Mouse (Mus musculus) forebrain, postnatal 0 days (tissue): Measurements from ENCODE around the gene Cadps. TPM values are rescaled to one million over a fixed set of nuclear protein-coding genes. Genes with fewer than 3 reads are reported as not detected.

Experiments
- ATAC-seq: fragments of 200-750 bp; cut with Nextera tagmentation; 2 replicates; pipeline ENCODE4 v1.8.0; 2017; ENCODE audit warnings: mild to moderate bottlenecking, moderate library complexity
- DNase-seq: peaks from one replicate; pipeline ENCODE4 v3.0.0-alpha.2; 2015
- H3K27ac ChIP-seq: fragments of 300-500 bp; sonication (generic); 2 replicates; pipeline ENCODE4 v1.5.1; 2014; ENCODE audit warnings: low read depth, mild to moderate bottlenecking, antibody characterized with exemption, low read length, moderate library complexity, mixed read lengths
- H3K27me3 ChIP-seq: fragments of 300-500 bp; sonication (generic); 2 replicates; pipeline ENCODE4 v1.6.1; 2014; ENCODE audit warnings: mild to moderate bottlenecking, low read length, mixed read lengths; ENCODE audit not compliant: insufficient read depth
- H3K36me3 ChIP-seq: fragments of 300-500 bp; sonication (generic); 2 replicates; pipeline ENCODE4 v1.6.1; 2014; ENCODE audit warnings: mild to moderate bottlenecking, moderate library complexity; ENCODE audit not compliant: insufficient read depth
- H3K4me1 ChIP-seq: fragments of 300-500 bp; sonication (generic); 2 replicates; pipeline ENCODE4 v1.6.1; 2014; ENCODE audit warnings: antibody characterized with exemption; ENCODE audit not compliant: insufficient read depth
- H3K4me2 ChIP-seq: fragments of 300-500 bp; sonication (generic); 2 replicates; pipeline ENCODE4 v1.6.1; 2014; ENCODE audit warnings: low read depth, mild to moderate bottlenecking, moderate library complexity
- H3K4me3 ChIP-seq: fragments of 300-500 bp; sonication (generic); 2 replicates; pipeline ENCODE4 v1.5.1; 2014; ENCODE audit warnings: low read depth, low read length, mixed read lengths
- H3K9ac ChIP-seq: fragments of 300-500 bp; sonication (generic); 2 replicates; pipeline ENCODE4 v1.6.1; 2014; ENCODE audit warnings: mild to moderate bottlenecking
- H3K9me3 ChIP-seq: fragments of 300-500 bp; sonication (generic); 2 replicates; pipeline ENCODE4 v1.6.1; 2016; ENCODE audit warnings: low read length
- CTCF ChIP-seq: sonication (generic); IDR thresholded peaks from 2 replicates; pipeline ENCODE4 v1.5.1; 2016; ENCODE audit warnings: antibody characterized with exemption, control low read depth, low read depth
- WGBS: fragments of 180-500 bp; shearing (Covaris S2); extraction: QIAGEN DNeasy Blood & Tissue Kit; methylation state at CpG from one replicate; pipeline ENCODE4 v1.1.7; 2014; 5-methylcytosine and 5-hydroxymethylcytosine counted together
- polyA plus RNA-seq: library from polyadenylated mRNA; unstranded; fragments of >200 nt; fragmentation: Nextera tagmentation; extraction: Ambion mirVana; gene quantifications from 2 replicates; pipeline ENCODE4 v1.2.1, GENCODE M21; 2015
- total RNA-seq: library from RNA; depleted of rRNA; stranded (reverse); fragments of >200 nt; gene quantifications from 2 replicates; pipeline ENCODE4 v1.2.3, GENCODE M21; 2014

Cadps gene
- total and polyA plus RNA-seq, 2 experiments from 2014 or later, result 27.2 to 164 TPM

DNA sequence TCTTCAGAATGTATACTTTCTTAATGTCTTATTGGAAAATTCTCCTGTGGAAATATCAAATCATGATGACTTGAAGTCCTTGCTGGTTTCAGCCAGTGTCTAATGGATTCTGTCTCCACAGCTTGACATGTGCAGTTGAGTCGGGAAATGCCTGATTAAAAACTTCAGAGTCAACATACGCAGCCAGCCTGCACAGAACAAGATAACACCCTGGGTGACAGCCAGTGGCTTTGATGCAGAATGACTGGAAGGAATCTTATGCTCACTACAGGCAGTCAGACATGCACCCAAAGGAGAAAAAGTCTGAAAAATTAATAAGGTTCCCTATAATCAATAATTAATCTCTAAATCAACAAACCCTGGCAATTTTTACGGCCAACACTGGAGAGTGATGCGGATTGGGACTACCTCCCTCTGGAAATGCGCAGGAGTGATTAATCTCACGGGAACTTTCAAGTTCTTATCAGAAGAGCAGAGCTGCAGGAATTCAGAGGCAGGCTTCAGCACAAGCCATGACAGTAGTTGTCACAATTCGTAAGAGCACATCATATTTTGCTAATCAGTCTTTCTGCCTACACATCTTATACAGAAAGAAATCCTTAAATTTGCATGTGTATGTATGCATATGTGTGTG is 185.6 kb downstream of the Cadps start:
- no peak for DNase-seq
- no peak overlapping the region for H3K4me3 ChIP-seq
- ATAC-seq, result peak; percentile 55; the same call in 1 of the 2 replicates
- H3K9ac ChIP-seq, result no peak overlapping the region
- no peaks in the 10 kb centered on the region for H3K36me3 ChIP-seq
- H3K4me1 ChIP-seq, result no peaks in the 10 kb centered on the region
- no peak overlapping the region for H3K4me2 ChIP-seq
- no peak overlapping the region for H3K27ac ChIP-seq
- no peak for TF ChIP-seq CTCF
- WGBS, result 75% methylated on average over 7 of the region's 7 CpGs
- no peaks in the 10 kb centered on the region for H3K27me3 ChIP-seq
- no peaks in the 10 kb centered on the region for H3K9me3 ChIP-seq

DNA sequence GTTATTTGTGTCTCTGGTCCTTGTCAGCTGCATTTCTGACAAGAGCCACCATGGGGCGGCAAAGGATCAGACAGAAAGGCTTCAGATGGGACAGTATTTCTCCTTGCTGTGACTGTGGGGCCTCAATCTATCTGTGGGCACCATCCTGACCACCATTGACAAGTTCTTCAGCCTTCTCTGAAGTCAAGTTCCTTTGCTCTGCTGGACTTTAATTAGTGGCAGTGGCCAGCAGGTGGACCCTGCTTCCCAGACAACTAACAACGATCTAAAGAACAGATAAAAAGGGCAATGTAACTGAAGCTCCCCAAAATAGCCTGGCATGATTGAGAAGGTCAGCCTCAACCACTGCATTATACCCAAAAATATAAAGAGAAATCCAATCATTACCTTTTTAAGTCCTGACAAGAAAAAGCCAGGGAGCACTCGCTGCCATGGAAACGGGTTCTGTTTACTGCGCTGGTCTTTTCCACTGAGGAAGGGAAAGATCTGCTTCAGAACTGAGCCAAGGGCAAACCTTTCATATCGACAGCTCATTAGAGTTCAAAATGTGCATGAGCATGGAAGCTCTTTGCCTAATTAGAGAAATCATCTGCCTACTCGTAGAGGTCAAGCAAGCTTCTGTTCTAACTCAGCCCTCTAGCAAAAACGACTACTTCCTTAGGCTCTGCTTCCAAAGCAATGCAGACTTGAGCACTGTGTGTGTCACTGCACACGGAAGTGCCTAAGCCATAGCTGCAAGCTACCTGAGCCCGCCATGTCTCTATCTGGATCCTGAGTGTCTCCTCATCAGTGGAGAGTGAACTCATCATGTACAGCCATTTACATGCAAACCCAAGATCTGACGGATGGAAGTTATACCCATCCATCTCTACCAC is 198.4 kb downstream of the Cadps start:
- H3K27ac ChIP-seq, result no peak overlapping the region
- TF ChIP-seq CTCF, result peak; percentile 66
- no peaks in the 10 kb centered on the region for H3K36me3 ChIP-seq
- no peak overlapping the region for H3K4me3 ChIP-seq
- DNase-seq (peak; percentile 55), ATAC-seq (peak; percentile 59)
- H3K27me3 ChIP-seq, result no peaks in the 10 kb centered on the region
- no peak overlapping the region for H3K9ac ChIP-seq
- no peaks in the 10 kb centered on the region; the same call in 1 of the 2 replicates for H3K4me1 ChIP-seq
- no peak overlapping the region for H3K4me2 ChIP-seq
- H3K9me3 ChIP-seq, result no peaks in the 10 kb centered on the region
- 56% methylated on average over 11 of the region's 11 CpGs for WGBS

DNA sequence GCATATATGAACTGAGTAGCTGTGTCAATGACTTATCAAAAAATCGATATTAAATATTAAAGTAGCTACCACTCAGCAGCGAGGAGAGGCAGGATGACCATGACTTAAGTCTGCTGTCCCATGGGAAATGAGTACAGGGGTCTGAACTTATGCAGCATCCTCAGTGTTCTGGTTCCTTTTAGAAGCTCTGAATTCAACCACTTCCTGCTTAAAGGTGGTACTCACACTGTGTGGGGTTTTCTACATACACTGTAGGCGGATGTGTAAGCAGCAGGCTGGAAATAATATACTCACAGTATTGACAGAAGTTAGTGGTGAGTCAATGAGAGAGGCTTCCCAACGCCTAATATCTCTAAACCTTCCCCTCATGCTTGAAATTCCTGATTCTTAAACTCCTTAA is 215.9 kb downstream of the Cadps start:
- H3K9ac ChIP-seq, result no peak overlapping the region
- 83% methylated on average over 4 of the region's 4 CpGs for WGBS
- no peaks in the 10 kb centered on the region for H3K27me3 ChIP-seq
- H3K36me3 ChIP-seq, result 0 out of 2 replicates have a peak, but pooled peaks cover 7% of the 10 kb centered on the region
- H3K4me3 ChIP-seq, result no peak overlapping the region
- ATAC-seq, result no peak
- no peak for TF ChIP-seq CTCF
- no peaks in the 10 kb centered on the region for H3K4me1 ChIP-seq
- H3K9me3 ChIP-seq, result no peaks in the 10 kb centered on the region
- DNase-seq, result no peak
- no peak overlapping the region for H3K27ac ChIP-seq
- H3K4me2 ChIP-seq, result no peak overlapping the region

DNA sequence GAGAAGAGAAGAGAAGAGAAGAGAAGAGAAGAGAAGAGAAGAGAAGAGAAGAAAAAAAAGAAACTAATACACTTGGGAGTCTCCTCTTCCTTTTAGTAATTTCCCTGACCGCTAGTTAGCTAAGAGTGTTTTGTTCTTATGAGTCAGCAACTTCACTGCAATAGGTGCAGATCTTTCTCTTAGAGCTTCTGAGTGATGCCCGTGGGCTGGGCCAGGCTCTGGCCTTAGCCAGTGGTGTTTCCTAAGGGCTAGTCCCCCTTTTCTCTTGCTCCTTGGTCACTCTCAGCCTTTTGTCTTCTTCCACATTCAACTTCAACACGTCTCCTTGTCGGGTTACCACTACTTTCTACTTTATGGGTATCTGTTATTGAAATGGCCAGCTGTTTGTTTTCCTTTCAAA is 216.7 kb downstream of the Cadps start:
- H3K4me2 ChIP-seq, result no peak overlapping the region
- WGBS, result 86% methylated on average over 4 of the region's 4 CpGs
- H3K9ac ChIP-seq, result no peak overlapping the region
- H3K9me3 ChIP-seq, result no peaks in the 10 kb centered on the region
- DNase-seq (no peak), ATAC-seq (no peak)
- H3K36me3 ChIP-seq, result 0 out of 2 replicates have a peak, but pooled peaks cover 10% of the 10 kb centered on the region
- no peak overlapping the region for H3K27ac ChIP-seq
- H3K4me3 ChIP-seq, result no peak overlapping the region
- TF ChIP-seq CTCF, result no peak
- H3K27me3 ChIP-seq, result no peaks in the 10 kb centered on the region
- H3K4me1 ChIP-seq, result no peaks in the 10 kb centered on the region

DNA sequence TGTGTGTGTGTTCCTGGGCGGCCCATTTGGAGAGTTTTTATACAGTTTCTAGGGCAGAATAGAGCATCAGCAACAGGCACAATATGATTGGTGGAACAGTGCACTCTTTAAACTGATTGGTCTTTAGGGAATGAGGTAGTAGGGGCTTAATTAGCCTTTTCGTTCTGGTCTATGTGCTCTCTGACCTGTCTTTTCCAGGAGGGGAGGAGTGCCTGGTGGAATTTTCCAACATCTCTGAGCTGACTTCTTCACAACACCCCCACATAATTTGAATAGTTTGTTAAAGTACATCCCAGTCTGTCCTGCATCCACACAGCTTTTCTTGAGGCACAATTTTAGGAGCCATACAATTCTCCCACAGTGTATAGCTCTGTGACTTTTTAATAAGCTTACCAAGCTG is 220.8 kb downstream of the Cadps start:
- no peaks in the 10 kb centered on the region for H3K4me1 ChIP-seq
- no peak overlapping the region for H3K27ac ChIP-seq
- H3K36me3 ChIP-seq, result 0 out of 2 replicates have a peak, but pooled peaks cover 10% of the 10 kb centered on the region
- no peak overlapping the region for H3K4me2 ChIP-seq
- H3K27me3 ChIP-seq, result no peaks in the 10 kb centered on the region
- no peak overlapping the region for H3K9ac ChIP-seq
- DNase-seq (no peak), ATAC-seq (no peak)
- 92% methylated on average over 2 of the region's 2 CpGs for WGBS
- no peak for TF ChIP-seq CTCF
- no peak overlapping the region for H3K4me3 ChIP-seq
- H3K9me3 ChIP-seq, result no peaks in the 10 kb centered on the region

DNA sequence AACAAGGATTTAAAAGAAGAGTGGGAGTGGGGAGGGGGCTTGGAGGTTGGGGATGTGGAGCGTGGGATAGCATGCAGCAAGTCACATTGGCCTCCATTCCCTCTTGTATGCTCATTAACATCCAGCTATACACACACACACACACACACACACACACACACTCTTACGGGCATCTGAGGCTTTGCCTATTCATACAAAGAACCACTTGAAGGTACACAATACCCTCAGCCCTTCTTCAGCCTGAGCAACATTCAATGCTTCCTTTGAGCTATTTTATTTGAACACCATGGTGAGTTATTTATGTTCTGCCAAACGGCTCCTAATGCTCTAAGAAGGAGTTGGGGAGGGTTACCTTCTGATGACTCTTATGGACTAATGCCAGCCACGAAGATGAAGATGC is 227.6 kb downstream of the Cadps start:
- Histone ChIP-seq H3K4me3 (no peak overlapping the region), H3K9ac (no peak overlapping the region), H3K4me2 (no peak overlapping the region), H3K36me3 (no peaks in the 10 kb centered on the region), H3K4me1 (0 out of 2 replicates have a peak, but pooled peaks cover 3% of the 10 kb centered on the region), H3K27ac (no peak overlapping the region), H3K9me3 (no peaks in the 10 kb centered on the region), H3K27me3 (no peaks in the 10 kb centered on the region)
- DNase-seq (no peak), ATAC-seq (peak; percentile 37)
- no peak for TF ChIP-seq CTCF
- WGBS, result 13% methylated on average over 4 of the region's 4 CpGs
